8 mouse cellular contexts compared by ENCODE assay signal in genomic region chr8:92366736-92367267, GRCm38 (mm10). TPM values are rescaled to one million over a fixed set of nuclear protein-coding genes. Genes with fewer than 3 reads are reported as not detected.
A peak's percentile ranks its signal among the peaks of the same experiment; 100 is the strongest.
DNase-seq lines count a peak whose midpoint lies in the region; ATAC-seq and TF ChIP-seq lines count a peak whose summit lies in the region.

No protein-coding gene starts in this region.

- no peak for DNase-seq in frontal cortex, postnatal 14 days (ENCODE audit: low spot score in 2 of 2)
- DNase-seq in forebrain, embryonic 11.5 days (ENCODE audit: low spot score) = peak; percentile 64
- DNase-seq in stomach, postnatal 0 days (ENCODE audit: low spot score) = peak; percentile 23
- DNase-seq in layer of hippocampus, adult 11-12 months (ENCODE audit: low spot score) = no peak

- peaks cover 87% of the 10 kb centered on the region for H3K27me3 ChIP-seq in E14TG2a.4 (ENCODE audit: insufficient read depth, low read length)
- H3K27me3 ChIP-seq in forebrain, embryonic 11.5 days (ENCODE audit: control insufficient read depth, insufficient read depth, low read length) = peaks cover 78% of the 10 kb centered on the region
- H3K27me3 ChIP-seq in intestine, postnatal 0 days (replicated peaks; ENCODE audit: control insufficient read depth, insufficient read depth, low read length) = peaks cover 84% of the 10 kb centered on the region
- peaks cover 28% of the 10 kb centered on the region for H3K27me3 ChIP-seq in stomach, postnatal 0 days (ENCODE audit: control insufficient read depth, insufficient read depth, low read length)

- H3K4me3 ChIP-seq in E14TG2a.4 (replicated peaks; ENCODE audit: low read length) = peak overlapping the region; percentile 43; the same call in 1 of the 2 replicates
- H3K4me3 ChIP-seq in forebrain, embryonic 11.5 days (ENCODE audit: low read depth, low read length) = no peak overlapping the region
- H3K4me3 ChIP-seq in intestine, postnatal 0 days (ENCODE audit: low read depth, low read length) = no peak overlapping the region
- peak overlapping the region; percentile 4; the same call in 1 of the 2 replicates for H3K4me3 ChIP-seq in stomach, postnatal 0 days (ENCODE audit: low read depth, low read length)

- no peaks in the 10 kb centered on the region for H3K36me3 ChIP-seq in E14TG2a.4 (ENCODE audit: insufficient read depth, low read length)
- no peaks in the 10 kb centered on the region for H3K36me3 ChIP-seq in forebrain, embryonic 11.5 days (ENCODE audit: control insufficient read depth, insufficient read depth, low read length)
- H3K36me3 ChIP-seq in intestine, postnatal 0 days (ENCODE audit: control insufficient read depth, insufficient read depth) = no peaks in the 10 kb centered on the region
- H3K36me3 ChIP-seq in stomach, postnatal 0 days (ENCODE audit: control insufficient read depth, insufficient read depth, low read length) = no peaks in the 10 kb centered on the region

- no peak overlapping the region for H3K27ac ChIP-seq in forebrain, embryonic 11.5 days (ENCODE audit: low read depth, low read length)
- H3K27ac ChIP-seq in intestine, postnatal 0 days (ENCODE audit: low read depth, low read length) = no peak overlapping the region
- H3K27ac ChIP-seq in stomach, postnatal 0 days (replicated peaks) = no peak overlapping the region

- H3K4me1 ChIP-seq in E14TG2a.4 (replicated peaks; ENCODE audit: low read depth, low read length) = peaks cover 48% of the 10 kb centered on the region
- H3K4me1 ChIP-seq in forebrain, embryonic 11.5 days (replicated peaks; ENCODE audit: control insufficient read depth, insufficient read depth, low read length) = peaks cover 14% of the 10 kb centered on the region
- H3K4me1 ChIP-seq in intestine, postnatal 0 days (replicated peaks; ENCODE audit: control insufficient read depth, insufficient read depth, low read length) = no peaks in the 10 kb centered on the region
- no peaks in the 10 kb centered on the region for H3K4me1 ChIP-seq in stomach, postnatal 0 days (replicated peaks; ENCODE audit: control insufficient read depth, insufficient read depth)

- no peak for TF ChIP-seq EP300 in stomach, postnatal 0 days (optimal IDR thresholded peaks at IDR 0.05)

- peak overlapping the region; percentile 11; the same call in 1 of the 2 replicates for H3K4me2 ChIP-seq in forebrain, embryonic 11.5 days (ENCODE audit: low read depth, low read length, severe bottlenecking)
- no peak overlapping the region for H3K4me2 ChIP-seq in intestine, postnatal 0 days (replicated peaks; ENCODE audit: low read depth)
- H3K4me2 ChIP-seq in stomach, postnatal 0 days (replicated peaks; ENCODE audit: low read depth) = peak overlapping the region; percentile 14; the same call in 1 of the 2 replicates

- H3K9ac ChIP-seq in forebrain, embryonic 11.5 days (ENCODE audit: low read length) = no peak overlapping the region
- no peak overlapping the region for H3K9ac ChIP-seq in intestine, postnatal 0 days (ENCODE audit: low read depth, low read length)
- no peak overlapping the region for H3K9ac ChIP-seq in stomach, postnatal 0 days (ENCODE audit: low read length)

- ATAC-seq in frontal cortex, adult (ENCODE audit: low TSS enrichment) = 0 out of 2 replicates have a peak, but pooled peaks have one; percentile 50
- ATAC-seq in forebrain, embryonic 11.5 days (replicated peaks; ENCODE audit: low FRiP score) = no peak
- ATAC-seq in intestine, postnatal 0 days = no peak
- peak; percentile 39; the same call in 1 of the 2 replicates for ATAC-seq in megakaryocyte, adult 5-6 weeks (ENCODE audit: poor library complexity, severe bottlenecking)
- no peak for ATAC-seq in stomach, postnatal 0 days (ENCODE audit: low FRiP score, low TSS enrichment)

- no peaks in the 10 kb centered on the region for H3K9me3 ChIP-seq in E14TG2a.4 (ENCODE audit: low read length)
- no peaks in the 10 kb centered on the region for H3K9me3 ChIP-seq in forebrain, embryonic 11.5 days (ENCODE audit: control insufficient read depth, low read length)
- H3K9me3 ChIP-seq in intestine, postnatal 0 days (ENCODE audit: control insufficient read depth) = no peaks in the 10 kb centered on the region
- H3K9me3 ChIP-seq in stomach, postnatal 0 days (ENCODE audit: control insufficient read depth, low read length) = no peaks in the 10 kb centered on the region

- TF ChIP-seq CTCF in E14TG2a.4 (conservative IDR thresholded peaks at IDR 0.05; ENCODE audit: low read length) = peak; percentile 31
- TF ChIP-seq CTCF in intestine, postnatal 0 days (IDR thresholded peaks at IDR 0.05; ENCODE audit: low read depth) = peak; percentile 52
- TF ChIP-seq CTCF in stomach, postnatal 0 days (IDR thresholded peaks at IDR 0.05; ENCODE audit: low read depth) = peak; percentile 56

- WGBS in forebrain, embryonic 11.5 days = 5% methylated on average over 20 of the region's 20 CpGs
- WGBS in intestine, postnatal 0 days = 3% methylated on average over 20 of the region's 20 CpGs
- WGBS in stomach, postnatal 0 days = 12% methylated on average over 19 of the region's 20 CpGs

RNA-seq across cellular contexts. Expression of gene Irx5, which starts 9.4 kb away (rescaled TPM):
- 9.0 and 9.5 TPM in 2 replicates for polyA plus RNA-seq in forebrain, embryonic 11.5 days (2014; fragmentation: Nextera tagmentation; extraction: Ambion mirVana)
- 0.14 and 0.50 TPM in 2 replicates for polyA plus RNA-seq in intestine, postnatal 0 days (2015; fragmentation: Nextera tagmentation; extraction: Ambion mirVana)
- 0.07 and 0.09 TPM in 2 replicates for total RNA-seq in megakaryocyte, adult 5-6 weeks (2015)
- total RNA-seq in megakaryocyte, adult 5-6 weeks (2017) = not detected in 2 replicates
- 4.5 and 4.7 TPM in 2 replicates for polyA plus RNA-seq in stomach, postnatal 0 days (2015; fragmentation: Nextera tagmentation; extraction: Ambion mirVana)

Comparison
In these comparisons a context has a peak if more than half of its experiments do, and no peak if none do; other contexts are left out.
1. ATAC-seq: peak in frontal cortex, adult (single experiment) and megakaryocyte, adult 5-6 weeks (single experiment); none in forebrain, embryonic 11.5 days (single experiment), intestine, postnatal 0 days (single experiment) and stomach, postnatal 0 days (single experiment).
2. DNase-seq: peak in forebrain, embryonic 11.5 days (single experiment) and stomach, postnatal 0 days (single experiment); none in frontal cortex, postnatal 14 days (0 of 2) and layer of hippocampus, adult 11-12 months (single experiment).
3. H3K4me3 ChIP-seq: peak in E14TG2a.4 (single experiment) and stomach, postnatal 0 days (single experiment); none in forebrain, embryonic 11.5 days (single experiment) and intestine, postnatal 0 days (single experiment).
4. Peak in every context shown above with its lines, with median percentiles within 50 percentile points of each other: CTCF ChIP-seq.